Mouse (Mus musculus): ENCODE results near the gene 6030452D12Rik.

DNA sequence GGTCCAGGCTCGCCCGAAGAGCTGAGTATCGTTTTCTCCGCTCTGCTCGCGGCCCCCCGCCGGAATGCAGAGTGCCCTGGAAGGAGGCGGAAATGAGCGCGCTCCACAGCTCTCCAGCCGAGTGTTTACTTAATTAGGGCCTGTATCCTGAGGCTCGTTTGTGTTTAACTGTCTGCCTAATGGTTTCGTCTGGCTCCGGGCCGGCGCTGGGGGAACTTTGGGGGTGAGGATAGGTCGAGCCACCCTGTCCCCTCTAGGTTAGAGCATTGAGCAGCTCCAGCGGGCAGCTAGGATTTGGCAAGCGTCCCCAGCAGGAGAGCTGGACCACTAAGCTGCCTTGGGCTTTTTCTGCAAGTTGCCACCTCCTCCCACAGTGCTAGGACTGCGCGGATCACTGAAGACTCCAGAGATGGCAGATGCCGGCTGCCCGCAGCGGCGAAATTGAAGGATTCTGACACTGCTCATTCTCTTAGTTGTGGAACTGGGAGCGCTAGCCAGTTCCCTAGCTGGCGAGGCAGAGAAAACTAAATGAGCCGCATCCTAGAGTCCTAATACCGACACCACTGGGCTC lies 7.5 kb downstream of the 6030452D12Rik start:
- TF ChIP-seq CTCF (IDR thresholded peaks at IDR 0.05; ENCODE audit: borderline replicate concordance, insufficient read depth, low read length) (no peak), POLR2A (IDR thresholded peaks at IDR 0.05; ENCODE audit: low read depth, low read length) (no peak)

All from embryonic fibroblast, embryonic 13.5 days (primary cell).